Mouse (Mus musculus) ES-Bruce4 (cell line): ENCODE results near the gene Gm30302.

Source experiments
- CTCF ChIP-seq: IDR thresholded peaks from one replicate; pipeline ENCODE4 v1.8.1; 2011; ENCODE audit warnings: low read depth, low read length
- EP300 ChIP-seq: IDR thresholded peaks from 2 replicates; pipeline ENCODE4 v1.6.1; 2011; ENCODE audit warnings: low read depth, low read length; ENCODE audit not compliant: insufficient read depth
- POLR2A ChIP-seq: IDR thresholded peaks from one replicate; pipeline ENCODE4 v1.8.1; 2011; ENCODE audit warnings: low read length; ENCODE audit not compliant: insufficient read depth

DNA sequence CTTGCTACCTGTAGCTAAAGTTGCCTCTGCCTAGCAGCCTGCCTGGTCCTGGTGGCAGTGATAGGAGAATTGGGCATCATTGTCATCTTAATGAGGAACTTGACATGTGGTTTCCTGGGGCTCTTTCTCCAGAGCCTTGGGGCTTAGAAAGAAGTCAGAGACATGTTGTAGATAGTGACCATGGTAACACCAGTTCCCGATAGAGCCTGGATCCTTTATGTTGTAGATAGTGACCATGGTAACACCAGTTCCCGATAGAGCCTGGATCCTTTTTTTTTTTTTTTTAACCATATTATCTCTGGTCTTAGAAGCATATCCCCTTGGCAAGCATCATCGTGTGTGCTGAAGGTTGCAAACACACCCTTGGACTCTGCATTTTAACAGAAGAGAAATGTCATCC is 48.0 kb upstream of the Gm30302 start:
- TF ChIP-seq CTCF (no peak), POLR2A (no peak), EP300 (no peak)
